Mouse (Mus musculus) gonadal fat pad, adult 2 months (tissue): Measurements from ENCODE around the gene Lonp2. TPM values are rescaled to one million over a fixed set of nuclear protein-coding genes. Genes with fewer than 3 reads are reported as not detected.

Source experiments
- DNase-seq: peaks from one replicate; pipeline ENCODE4 v3.0.0-alpha.2; 2012; ENCODE audit warnings: low read depth
- polyA plus RNA-seq: library from polyadenylated mRNA; depleted of rRNA; stranded (reverse); fragments of >200 nt; gene quantifications from 2 replicates; pipeline ENCODE4 v1.2.3, GENCODE M21; 2012; rRNA removed

Gene Lonp2
- polyA plus RNA-seq: 61.4 and 92.7 TPM in 2 replicates

DNA sequence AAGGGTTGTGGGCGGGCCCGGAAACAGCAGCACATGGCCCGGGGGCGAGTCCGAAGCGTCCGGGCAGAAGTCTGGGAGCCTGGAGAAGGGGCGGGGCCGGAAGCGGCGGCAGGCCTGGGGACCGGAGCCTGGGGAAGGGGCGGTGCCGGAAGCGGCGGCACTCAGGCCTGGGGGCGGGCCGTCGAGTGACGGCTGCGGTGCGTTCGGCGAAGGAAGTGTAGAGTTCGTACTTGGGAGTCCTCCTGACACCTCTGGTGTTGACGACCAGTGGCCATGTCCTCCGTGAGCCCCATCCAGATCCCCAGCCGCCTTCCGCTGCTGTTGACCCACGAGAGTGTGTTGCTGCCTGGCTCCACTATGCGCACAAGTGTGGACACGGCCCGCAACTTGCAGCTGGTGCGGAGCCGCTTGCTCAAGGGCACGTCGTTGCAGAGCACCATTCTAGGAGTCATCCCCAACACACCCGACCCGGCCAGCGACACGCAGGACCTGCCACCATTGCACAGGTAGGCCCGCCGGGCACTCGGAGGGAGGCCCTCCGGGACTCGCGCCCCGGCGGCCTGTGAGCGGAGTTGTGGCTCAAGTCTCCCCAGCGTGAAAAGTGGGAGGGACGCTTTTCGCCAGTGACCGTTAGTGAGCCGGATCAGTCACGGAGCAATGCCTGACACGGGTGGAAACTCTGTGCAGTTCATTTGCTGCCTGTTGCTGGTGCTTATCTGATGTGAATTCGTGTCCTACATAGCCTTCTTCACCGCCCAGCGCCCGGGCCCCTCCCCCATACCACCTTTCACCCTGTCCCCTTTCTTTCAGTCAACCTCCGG lies at the start of gene Lonp2:
Gene Lonp2 (plus strand): TSS at position 133 of the 821 bp plus-strand sequence.
- DNase-seq: no peak

DNA sequence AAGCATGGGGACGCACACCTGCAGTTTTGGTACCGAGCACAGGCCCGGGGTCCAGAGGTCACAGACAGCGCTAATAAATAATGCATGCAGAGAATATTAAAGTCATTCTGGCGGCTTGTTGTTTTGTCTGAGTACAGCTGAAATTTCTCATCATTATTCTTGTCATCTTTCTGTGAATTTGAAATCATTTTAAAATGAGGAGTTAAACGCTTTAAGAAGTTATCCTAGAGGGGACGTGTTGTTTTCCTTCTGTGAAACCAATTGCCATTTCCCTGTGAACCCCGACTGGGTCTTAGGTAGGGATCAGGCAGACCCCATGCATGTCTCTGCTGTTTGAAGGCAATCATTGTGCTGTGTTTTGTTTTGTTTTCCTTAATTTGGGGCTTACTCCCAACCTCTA lies 46.3 kb upstream of the Lonp2 start:
- DNase-seq: no peak

DNA sequence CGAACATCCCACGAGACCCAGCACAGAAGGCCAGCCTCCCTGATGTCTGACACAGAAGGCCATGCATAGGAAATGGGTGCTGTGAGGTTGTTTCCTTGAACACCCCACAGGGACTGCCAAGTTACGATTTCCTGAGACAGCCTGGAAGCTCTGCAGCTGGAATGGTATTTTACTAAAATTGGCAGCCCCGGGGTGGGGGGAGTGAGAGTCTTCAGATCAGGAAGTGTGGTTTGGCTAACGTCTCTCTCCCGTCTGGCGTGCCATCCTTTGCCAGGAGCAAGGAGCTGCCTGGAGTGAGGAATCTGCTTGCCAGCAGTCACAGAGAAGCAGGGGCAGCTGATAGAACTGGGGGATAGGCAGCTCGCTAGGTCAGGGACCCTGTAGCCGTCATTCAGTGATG lies 45.8 kb upstream of the Lonp2 start:
- DNase-seq: no peak

DNA sequence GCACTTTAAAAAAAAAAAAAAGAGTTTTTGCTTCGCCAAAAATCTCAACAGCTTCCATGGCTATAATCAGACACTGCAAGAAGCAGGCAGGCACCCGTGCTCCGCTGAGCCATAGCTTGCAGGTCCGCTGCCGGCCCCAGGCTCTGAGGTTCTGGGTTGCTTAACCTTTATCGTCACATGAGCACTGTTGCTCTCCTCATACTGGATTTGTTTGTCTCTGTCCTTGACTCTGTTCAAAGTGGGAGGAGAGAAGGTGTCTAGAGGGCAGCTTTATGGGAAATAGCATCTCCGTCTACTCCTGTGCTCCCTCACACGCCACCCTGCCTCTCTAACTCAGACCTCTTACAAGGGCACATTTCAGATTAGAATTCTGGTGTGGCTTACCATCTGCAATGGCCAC lies 45.1 kb upstream of the Lonp2 start:
- DNase-seq: no peak

DNA sequence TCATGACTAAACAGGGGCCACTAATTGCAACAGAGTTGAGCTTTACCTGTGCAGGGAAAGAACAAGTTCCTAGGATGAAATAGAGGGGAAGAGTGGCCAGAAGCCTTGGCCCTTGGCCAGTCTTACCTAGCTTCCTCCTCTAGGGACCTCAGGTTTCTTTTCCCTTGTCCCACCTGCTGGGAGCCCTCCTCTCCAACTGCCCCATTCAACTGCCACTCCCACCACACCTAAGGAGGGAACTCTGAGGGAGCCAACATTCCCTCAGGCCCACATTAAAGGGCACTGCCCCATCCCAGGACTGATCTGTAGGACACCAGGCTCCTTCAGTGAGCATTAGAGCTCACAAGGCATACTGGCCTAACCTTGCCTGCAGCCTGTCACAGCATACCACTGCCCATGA lies 43.4 kb upstream of the Lonp2 start, which contains the start of gene Abcc12:
Gene Abcc12 (minus strand): TSS at position 229 of the 400 bp plus-strand sequence.
- no peak for DNase-seq

DNA sequence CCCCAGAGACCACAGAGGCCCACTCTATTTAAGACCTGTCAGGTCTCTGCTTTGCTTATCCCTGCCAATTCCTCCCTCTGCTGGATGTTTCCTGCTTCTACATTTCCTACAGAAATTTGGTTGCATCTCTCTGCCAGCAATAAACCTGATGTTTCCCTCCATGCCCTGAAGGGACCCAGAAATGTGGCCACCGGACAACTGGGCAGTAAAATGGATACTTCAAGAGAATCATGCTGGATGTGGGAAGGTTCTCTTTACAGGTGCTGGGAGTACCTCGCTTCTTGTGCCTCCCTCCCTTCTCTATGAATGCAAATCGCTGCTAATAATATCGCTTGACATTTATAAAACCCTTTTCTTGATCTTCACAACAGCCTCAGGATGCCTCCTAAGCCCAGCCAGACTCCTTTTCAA lies 41.9 kb upstream of the Lonp2 start:
- no peak for DNase-seq

DNA sequence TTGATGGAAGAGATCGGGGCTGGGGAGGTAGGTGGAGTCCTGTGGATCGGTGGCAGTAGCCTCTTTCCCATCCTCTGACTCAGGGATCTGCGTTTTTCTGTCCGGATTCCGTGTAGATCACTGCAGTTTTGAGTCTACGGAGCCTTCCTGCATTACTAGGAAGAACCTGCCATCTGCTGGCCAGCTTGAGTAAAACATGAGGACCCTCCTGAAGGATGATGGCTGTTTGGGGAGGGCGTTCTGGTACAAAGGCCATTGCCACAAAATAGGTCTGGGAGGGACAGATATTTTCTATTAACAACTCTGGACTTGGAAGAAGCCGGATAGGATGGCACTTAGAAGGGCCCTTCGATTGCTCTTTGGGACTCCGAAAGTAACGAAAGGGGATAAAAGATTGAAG lies 38.7 kb upstream of the Lonp2 start:
- no peak for DNase-seq

DNA sequence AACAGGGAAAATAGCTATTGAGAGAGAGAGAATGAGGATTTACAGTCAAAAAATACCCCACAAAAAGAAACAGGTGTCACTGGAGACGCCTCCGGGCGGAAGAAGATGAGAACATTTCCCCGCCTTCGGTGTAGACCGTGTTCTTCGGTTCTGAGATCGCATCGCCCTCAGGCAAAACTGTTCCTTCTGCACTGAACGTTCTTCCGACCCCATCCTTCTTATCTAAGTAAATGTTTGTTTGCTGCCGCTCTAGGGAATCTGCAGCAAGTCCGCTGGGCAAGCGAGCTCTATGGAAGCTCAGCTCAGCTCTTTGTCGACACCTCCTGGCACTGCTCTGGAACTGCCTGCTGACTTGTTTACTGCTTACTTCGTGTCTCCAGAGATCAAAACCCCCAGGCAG lies 38.3 kb upstream of the Lonp2 start:
- DNase-seq: no peak

DNA sequence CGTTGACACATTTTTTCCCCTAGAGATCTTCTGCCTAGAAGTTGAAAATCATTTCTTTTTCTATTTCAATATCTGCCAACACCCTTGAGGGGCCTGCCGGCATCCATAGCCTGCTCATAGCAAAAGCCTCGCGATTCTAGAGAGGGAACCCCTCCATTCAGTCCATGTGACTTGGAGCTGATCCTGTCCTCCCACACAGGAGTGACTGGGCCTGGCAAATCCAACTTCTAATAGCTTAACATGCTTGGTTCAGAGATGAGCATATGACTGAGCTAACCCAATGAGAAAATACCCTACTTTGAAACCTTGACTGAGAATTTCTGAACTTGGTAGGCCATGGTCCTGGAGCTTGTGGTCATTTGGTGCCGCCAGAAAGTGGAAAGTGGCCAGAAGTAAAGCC lies 37.8 kb upstream of the Lonp2 start:
- no peak for DNase-seq

DNA sequence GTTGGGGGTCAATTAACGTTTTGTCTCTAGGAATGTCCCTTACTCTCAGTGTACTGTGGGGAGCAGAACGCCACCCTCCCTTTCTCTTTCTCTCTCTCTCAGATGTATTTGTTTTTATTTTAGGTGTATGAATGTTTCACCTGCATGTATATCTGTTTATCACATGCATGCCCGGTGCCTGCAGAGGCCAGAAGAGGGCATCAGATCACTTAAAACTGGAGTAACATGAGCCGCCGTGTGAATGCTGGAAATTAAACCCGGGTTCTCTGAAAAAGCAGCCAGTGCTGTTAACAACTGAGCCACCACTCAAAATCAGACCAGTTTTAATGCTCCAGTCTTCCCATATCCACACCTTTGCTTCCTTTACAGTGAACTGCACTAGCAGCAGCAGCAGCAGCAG lies 37.2 kb upstream of the Lonp2 start:
- DNase-seq: no peak

DNA sequence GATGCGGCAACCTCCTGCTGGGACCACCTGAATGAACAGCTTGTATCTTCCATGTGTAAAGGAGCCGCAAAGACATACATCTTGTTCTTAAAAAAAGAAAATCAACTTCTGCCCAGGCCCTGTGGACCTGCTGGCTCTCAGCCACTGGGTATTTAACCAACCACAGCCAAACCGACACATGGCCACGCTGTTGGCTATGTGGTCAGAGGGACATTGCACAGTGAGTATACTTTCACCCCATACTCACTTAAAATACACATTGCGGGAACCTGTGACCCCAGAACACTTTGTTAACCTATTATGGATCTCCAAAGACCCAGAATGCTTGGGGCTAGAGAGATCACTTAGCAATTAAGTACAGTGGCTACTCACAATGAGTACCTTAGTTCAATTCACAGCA lies 35.5 kb upstream of the Lonp2 start:
- DNase-seq: no peak

DNA sequence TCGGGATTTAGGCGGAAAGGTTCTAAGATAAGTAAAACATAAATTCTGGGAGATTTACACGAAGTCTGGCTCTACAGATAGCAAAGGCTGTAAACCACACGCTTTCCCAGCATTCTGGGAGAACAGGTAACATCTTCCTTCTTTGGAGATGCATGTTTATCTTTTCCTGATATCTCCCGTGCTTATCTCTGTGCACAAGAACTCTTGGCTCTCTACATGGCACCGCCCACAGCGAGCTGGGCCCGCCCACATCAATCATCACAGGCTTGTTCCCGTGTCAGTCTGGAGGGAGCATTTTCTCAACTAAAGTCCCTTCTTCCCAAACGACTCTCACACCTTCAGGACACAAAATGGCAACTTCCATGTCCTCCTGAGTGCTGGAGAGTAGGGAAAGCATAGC lies 30.7 kb upstream of the Lonp2 start:
- DNase-seq: no peak

DNA sequence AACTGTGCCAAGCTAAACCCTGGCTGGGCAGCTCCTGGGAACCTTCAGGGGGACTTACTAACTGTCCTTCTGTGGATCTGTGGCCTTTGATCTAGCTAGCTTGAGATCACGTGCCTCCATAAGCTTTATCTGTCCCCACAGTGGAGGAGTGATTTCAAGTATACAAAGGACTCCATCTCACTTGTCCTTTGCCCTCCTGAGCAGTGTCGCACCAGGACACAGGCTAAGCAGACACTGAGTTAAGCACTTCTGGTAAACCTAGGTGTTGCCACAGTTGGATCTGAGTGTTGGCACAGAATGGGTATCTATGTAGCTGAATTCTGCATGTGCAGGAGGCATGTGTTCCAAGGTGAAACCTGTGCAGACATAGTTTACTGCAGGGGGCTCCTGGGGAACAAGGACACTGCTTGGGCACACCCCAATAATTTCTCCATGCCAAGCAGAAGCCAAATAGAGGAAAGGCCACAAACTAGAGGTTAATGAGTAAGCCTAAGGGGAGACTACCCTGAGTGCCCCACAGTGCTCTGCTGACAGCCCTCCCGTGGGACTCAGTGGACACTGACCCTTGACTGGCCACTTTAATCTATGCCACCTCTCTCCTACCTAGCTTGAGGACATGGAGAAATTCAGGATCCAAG lies 29.6 kb upstream of the Lonp2 start:
- DNase-seq: no peak

DNA sequence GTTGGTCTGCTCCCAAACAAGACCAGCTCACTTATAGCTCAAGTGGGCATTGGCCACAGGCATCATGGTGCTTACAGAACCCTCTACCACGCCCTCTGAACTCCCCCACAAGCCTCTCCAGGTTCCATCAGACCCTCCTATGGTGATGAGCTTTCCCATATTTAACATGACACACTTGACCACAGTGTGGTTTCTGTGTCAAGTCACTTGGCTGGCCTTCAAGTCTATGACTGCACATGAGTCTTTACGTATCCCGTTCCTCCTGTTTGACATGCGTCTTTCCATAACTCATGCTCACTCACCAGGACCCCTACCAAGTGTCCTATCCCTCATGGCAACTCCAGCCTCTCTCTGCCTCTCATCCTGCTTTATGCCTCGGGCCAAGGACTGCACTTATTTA lies 28.2 kb upstream of the Lonp2 start:
- no peak for DNase-seq

DNA sequence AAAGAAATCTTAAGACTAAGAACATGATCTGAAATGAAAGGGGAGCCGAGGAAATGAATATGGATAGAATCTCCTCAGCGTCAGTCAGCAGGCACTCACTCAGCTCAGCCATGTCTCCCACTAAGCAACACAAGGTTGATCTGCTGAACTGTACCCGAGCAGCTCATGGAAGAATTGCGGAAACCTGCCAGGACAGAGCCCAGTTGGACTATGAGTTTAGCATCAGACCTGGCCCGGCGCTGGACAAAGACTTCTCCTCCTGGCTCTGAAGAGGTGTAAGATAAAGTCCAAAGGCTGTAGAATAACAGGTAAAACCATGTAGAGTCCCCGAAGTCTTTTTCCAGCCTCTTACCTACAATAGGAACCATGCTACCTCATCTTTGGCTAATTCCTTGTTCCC lies 26.2 kb upstream of the Lonp2 start:
- no peak for DNase-seq

DNA sequence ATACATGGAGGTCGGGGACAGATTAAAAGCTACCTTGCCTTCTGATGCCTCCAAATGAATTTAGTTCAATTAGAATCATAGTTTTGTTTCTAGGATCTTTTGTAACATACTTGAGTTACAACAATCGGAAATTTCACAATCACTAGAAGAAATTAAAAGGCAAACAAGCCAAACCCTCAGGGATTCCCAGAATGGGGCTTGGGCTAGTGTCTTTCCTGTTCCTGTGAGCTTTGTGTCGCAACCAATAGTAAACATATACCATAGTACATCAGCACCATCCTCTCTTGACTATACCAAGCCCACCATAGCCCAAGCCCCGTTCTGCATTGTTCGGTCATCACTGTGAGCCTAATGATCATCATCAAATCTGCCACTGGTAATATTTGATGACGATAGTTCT lies 24.5 kb upstream of the Lonp2 start:
- no peak for DNase-seq

DNA sequence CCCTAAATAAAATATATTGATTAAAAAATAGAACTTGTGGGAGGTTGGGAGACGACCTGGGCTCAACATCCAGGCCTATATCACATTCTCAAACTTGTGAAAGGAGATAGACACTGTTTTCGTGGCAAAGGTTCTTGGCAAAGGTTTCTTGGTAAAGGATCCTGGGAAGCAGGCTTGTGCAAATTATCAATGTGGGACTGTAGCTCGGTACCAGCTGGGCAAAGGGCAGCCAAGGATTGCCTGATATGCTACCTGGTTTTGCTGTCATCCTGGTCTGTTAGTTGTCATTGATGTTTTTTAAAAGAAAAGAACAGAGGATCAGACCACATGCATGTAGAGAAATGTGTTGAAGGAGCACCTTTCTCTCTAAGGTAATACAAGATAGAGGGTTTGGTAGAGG lies 23.5 kb upstream of the Lonp2 start:
- DNase-seq: no peak

DNA sequence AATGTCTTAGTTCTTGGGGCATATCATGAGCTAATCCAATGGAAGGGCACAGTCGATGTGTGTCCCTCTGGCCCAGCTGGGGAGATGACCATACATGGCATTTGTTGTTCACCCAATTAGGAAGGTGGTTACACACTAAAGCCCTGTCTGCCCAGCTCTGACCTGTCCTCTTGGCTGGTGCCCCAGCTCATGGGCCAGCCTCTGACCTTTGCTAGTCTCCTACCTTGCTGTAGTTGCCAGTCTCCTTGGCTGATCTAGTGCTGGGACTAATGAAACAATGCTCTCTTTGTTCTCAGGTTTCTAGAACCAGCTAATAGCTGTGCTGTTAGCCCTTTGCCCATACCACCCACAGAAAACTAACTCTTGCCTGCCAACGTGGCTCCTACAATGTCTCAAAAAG lies 20.7 kb upstream of the Lonp2 start:
- no peak for DNase-seq

DNA sequence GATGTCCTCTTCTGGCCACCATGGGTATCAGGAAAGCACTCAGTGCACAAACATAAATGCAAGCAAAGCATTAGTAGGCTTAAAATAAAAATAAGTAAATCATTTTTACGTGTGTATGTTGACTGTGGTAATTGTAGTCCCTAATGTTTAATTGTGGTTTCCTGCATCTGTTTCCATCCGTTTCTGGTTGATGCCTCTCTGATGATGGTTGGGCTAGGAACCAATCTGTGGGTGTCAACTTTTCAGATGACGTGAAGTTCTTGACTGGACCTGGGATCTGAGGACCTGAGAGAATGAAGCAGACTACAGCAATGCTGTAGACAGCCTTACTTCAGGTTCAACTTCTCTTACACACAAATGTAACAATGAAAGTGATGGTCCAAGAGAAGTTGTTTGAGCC lies 19.2 kb upstream of the Lonp2 start:
- no peak for DNase-seq

DNA sequence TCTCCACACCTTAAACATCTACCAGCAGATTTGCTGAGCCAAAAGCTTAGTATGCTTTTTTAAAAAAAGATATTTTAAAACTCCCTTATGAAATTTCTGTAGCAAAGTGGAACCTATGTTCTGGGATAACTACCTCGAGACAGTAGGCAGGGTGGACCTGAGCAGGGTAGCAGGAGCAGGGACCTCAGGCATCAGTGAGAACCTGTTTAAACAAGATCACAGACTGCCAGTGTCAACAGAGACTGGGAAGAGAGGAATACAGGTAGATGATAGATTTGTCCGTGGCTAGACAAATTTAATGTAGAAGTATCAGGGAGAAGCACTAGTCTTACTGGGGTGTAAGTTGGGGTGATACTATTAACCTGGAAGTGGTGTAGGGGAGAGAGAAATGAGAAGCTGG lies 10.0 kb upstream of the Lonp2 start:
- DNase-seq: no peak

DNA sequence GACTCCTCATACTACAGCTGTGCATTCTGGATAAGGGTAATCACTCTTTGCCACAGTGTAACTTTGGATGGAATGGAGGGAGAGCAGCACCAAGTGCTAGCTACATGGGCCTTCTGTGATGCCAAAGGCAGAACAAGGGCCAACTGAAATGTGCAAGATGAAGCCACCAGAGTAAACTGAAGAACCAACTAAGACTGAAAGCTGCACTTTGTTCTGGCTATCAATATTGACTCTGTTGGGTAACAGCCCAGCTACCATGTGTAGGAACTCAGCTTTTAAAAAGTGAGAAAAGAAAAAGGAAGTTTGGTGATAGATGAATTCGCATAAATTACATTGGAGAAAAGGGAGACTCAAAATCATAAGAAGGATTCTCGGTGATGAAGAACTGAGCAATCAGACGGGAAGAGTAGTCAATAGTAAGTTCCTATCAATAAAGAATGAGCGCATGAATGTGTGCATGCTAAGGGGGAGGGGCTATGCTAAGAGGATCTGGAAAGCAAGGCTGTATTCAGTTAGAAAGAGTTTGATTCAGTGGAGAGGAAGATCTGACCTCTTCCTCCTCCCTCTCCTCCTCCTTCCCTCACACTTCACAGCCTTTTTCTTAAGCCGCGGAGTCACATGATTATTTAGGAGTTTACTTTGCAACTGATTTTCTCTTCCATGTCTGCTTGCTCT lies 8.6 kb upstream of the Lonp2 start:
- DNase-seq: no peak

DNA sequence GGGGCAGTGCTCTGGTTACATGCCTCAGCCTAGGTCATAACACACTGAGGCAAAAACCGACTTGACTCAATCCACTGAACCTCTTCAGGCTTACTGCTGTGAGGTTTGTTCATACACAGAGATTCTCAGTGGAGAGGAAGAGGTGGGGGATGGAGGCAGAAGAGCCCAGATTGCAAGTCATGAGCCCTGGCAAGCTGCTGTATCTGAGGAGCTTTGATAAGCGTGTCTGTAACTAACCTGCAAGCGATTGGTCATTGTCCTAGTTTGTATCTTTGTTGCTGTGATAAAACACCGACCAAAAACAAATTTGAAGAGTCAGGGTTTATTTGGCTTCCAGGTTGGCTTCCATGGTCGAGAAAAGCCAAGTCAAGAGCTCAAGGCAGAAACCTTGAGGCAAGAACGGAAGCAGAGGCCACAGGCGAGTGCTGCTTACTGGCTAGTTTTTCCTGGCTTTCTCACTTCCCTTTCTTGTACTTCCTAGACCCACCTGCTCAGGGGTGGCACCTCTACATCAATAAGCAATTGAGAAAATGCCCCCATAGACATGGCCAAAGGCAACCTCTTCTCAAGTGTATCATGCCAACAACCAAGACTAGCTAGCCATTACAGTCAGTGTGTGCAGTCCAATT lies 6.0 kb upstream of the Lonp2 start:
- DNase-seq: no peak

DNA sequence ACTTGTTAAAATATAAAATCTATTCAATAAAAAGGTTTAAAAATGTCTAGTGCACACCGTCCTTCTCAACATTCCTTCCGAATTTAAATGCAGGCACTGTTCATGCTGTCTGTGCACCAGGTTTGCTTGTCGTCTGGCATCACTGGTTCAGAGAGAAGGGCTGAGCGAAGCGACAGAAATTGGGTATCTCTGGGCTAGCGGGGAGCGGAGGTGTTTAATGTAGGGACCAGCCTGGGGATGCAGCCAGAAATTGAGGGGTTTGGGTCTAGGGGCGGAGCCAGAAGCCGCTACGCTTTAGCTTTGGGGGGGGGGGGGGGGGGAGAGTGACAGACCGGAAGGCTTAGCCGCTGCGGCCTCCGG lies 312 bp upstream of the Lonp2 start:
- DNase-seq: no peak
